Mouse (Mus musculus): Measurements from ENCODE around the gene Smad5.

DNA sequence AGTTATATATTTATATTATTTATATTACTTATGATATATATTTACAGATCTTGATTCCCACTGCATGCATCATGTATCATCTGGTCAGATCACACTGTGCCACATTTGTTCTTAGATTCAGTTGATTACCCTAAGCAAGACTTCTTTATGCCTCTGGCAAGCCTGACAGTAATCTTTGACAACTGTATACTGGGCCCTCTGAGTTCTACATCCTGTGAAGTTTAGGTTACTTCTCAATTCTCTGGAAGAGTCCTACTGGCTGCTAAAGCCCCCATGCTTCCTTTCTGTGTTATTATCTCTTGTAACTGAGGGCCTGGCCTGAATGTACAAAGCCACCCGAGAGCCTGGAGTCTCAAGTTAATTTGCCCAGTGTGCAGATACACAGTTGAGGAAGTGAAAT lies 1.8 kb upstream of the Smad5 start:
- TF ChIP-seq CTCF (IDR thresholded peaks at IDR 0.05; ENCODE audit: extremely low read depth, insufficient read depth, low read length) (no peak), POLR2A (IDR thresholded peaks at IDR 0.05; ENCODE audit: extremely low read depth, insufficient read depth, low read length) (no peak)

Data from cortical plate, adult 2 months (tissue).